Mouse (Mus musculus): Measurements from ENCODE around the gene Arsg. TPM values are rescaled to one million over a fixed set of nuclear protein-coding genes. Genes with fewer than 3 reads are reported as not detected.

Arsg gene
- polyA plus RNA-seq, 1 experiment from 2014 or later, result 2.7 TPM

DNA sequence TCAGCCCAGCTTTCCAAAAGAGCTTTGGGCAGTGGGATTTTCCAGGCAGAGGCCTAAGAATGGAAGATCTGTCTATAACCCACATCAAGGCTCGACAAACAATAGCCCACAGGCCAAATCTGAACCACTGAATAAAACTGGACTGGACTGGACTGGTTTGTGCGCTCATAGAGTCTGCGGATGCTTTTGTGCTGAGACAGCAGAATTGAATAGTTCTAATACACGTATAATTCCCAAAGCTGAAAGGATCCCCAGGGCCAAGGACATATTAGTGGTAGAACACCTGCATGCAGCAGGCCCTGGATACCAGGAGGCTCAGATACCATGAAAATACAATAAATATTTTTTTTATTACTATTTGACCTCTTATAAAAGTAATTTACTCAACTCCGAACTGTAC, 16.9 kb upstream of the Arsg start:
- no peak for ATAC-seq (replicated peaks; ENCODE audit: low FRiP score)
- WGBS, result 89% methylated on average over 5 of the region's 5 CpGs
- no peak overlapping the region for H3K4me3 ChIP-seq (ENCODE audit: low read depth, low read length)

DNA sequence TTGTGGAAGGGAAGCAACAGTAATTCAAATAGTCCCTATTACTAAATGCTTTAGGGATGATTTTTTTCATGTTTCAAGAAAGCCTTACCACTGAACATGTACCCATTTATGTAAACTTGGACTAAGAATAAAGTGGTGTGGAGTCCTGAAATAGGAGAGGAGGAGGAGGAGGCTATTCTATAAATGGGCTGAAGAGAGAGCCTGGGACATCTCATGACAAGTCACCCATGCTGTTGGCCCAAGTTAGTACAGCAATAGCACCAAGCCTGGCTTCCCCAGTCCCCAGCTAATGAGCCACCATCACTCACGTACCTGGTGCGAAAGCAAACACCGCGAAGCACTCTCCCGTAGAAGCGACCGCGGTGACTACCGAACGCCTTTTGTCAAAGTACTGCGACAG, 15.0 kb upstream of the Arsg start:
- H3K4me2 ChIP-seq (ENCODE audit: low read depth, low read length, severe bottlenecking), result no peak overlapping the region
- H3K36me3 ChIP-seq (ENCODE audit: control insufficient read depth, insufficient read depth, low read length), result no peaks in the 10 kb centered on the region; the same call in 1 of the 2 replicates
- H3K27ac ChIP-seq (ENCODE audit: low read depth, low read length), result no peak overlapping the region
- ATAC-seq (replicated peaks; ENCODE audit: low FRiP score) (no peak), DNase-seq (ENCODE audit: low spot score) (no peak)
- H3K9ac ChIP-seq (ENCODE audit: low read length), result no peak overlapping the region
- no peak overlapping the region for H3K4me3 ChIP-seq (ENCODE audit: low read depth, low read length)
- no peaks in the 10 kb centered on the region for H3K9me3 ChIP-seq (ENCODE audit: control insufficient read depth, low read length)
- no peaks in the 10 kb centered on the region for H3K27me3 ChIP-seq (ENCODE audit: control insufficient read depth, insufficient read depth, low read length)
- WGBS, result 97% methylated on average over 11 of the region's 11 CpGs
- H3K4me1 ChIP-seq (replicated peaks; ENCODE audit: control insufficient read depth, insufficient read depth, low read length), result no peaks in the 10 kb centered on the region

More for the DNA sequence above, 16.9 kb upstream of the Arsg start:
- DNase-seq (ENCODE audit: low spot score), result no peak
- H3K4me1 ChIP-seq (replicated peaks; ENCODE audit: control insufficient read depth, insufficient read depth, low read length), result no peaks in the 10 kb centered on the region
- H3K9ac ChIP-seq (ENCODE audit: low read length), result no peak overlapping the region
- H3K27me3 ChIP-seq (ENCODE audit: control insufficient read depth, insufficient read depth, low read length), result no peaks in the 10 kb centered on the region
- no peaks in the 10 kb centered on the region; the same call in 1 of the 2 replicates for H3K36me3 ChIP-seq (ENCODE audit: control insufficient read depth, insufficient read depth, low read length)
- no peak overlapping the region for H3K27ac ChIP-seq (ENCODE audit: low read depth, low read length)
- no peaks in the 10 kb centered on the region for H3K9me3 ChIP-seq (ENCODE audit: control insufficient read depth, low read length)
- H3K4me2 ChIP-seq (ENCODE audit: low read depth, low read length, severe bottlenecking), result no peak overlapping the region

- Histone ChIP-seq H3K36me3 (ENCODE audit: control insufficient read depth, insufficient read depth, low read length) (no peaks in the 10 kb centered on the region), H3K4me3 (ENCODE audit: low read depth, low read length) (no peak overlapping the region), H3K27me3 (ENCODE audit: control insufficient read depth, insufficient read depth, low read length) (no peaks in the 10 kb centered on the region), H3K9ac (ENCODE audit: low read length) (no peak overlapping the region), H3K27ac (ENCODE audit: low read depth, low read length) (no peak overlapping the region), H3K4me1 (replicated peaks; ENCODE audit: control insufficient read depth, insufficient read depth, low read length) (no peaks in the 10 kb centered on the region), H3K9me3 (ENCODE audit: control insufficient read depth, low read length) (no peaks in the 10 kb centered on the region), H3K4me2 (ENCODE audit: low read depth, low read length, severe bottlenecking) (no peak overlapping the region)
- no peak for ATAC-seq (replicated peaks; ENCODE audit: low FRiP score)
- no peak for DNase-seq (ENCODE audit: low spot score)
- WGBS, result 83% methylated on average over 5 of the region's 5 CpGs
These were observed 12.6 kb upstream of the Arsg start for GRCm38 (mm10) chr11:109460586-109460985.

- Histone ChIP-seq H3K4me1 (replicated peaks; ENCODE audit: control insufficient read depth, insufficient read depth, low read length) (no peaks in the 10 kb centered on the region), H3K27me3 (ENCODE audit: control insufficient read depth, insufficient read depth, low read length) (no peaks in the 10 kb centered on the region), H3K36me3 (ENCODE audit: control insufficient read depth, insufficient read depth, low read length) (no peaks in the 10 kb centered on the region), H3K27ac (ENCODE audit: low read depth, low read length) (no peak overlapping the region), H3K4me3 (ENCODE audit: low read depth, low read length) (no peak overlapping the region), H3K4me2 (ENCODE audit: low read depth, low read length, severe bottlenecking) (no peak overlapping the region), H3K9me3 (ENCODE audit: control insufficient read depth, low read length) (no peaks in the 10 kb centered on the region), H3K9ac (ENCODE audit: low read length) (no peak overlapping the region)
- DNase-seq (ENCODE audit: low spot score), result no peak
- ATAC-seq (replicated peaks; ENCODE audit: low FRiP score), result no peak
- WGBS, result 94% methylated on average over 4 of the region's 4 CpGs
These were observed 8.1 kb upstream of the Arsg start for GRCm38 (mm10) chr11:109465068-109465467.

DNA sequence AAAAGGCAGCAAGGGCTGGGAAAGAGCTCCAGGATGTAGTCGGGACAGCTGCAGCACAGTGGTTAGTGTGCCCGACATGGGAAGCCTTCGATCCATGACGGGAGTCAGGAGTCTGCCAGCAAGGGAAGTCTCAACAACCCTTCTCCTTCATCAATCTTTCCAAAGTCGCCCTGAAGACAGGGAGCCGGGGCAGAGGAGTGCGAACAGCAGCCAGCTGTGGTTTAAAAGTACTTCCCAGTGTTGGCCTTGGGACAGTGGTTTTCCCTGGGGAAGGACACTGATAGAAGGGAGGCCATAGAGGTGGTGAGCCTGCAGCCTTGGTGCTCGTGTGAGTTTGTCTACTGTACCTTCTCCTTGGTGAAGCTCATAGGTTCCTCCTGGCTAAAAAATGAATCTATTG, 6.2 kb upstream of the Arsg start:
- Histone ChIP-seq H3K9me3 (ENCODE audit: control insufficient read depth, low read length) (no peaks in the 10 kb centered on the region), H3K9ac (ENCODE audit: low read length) (no peak overlapping the region), H3K4me3 (ENCODE audit: low read depth, low read length) (no peak overlapping the region), H3K27me3 (ENCODE audit: control insufficient read depth, insufficient read depth, low read length) (no peaks in the 10 kb centered on the region), H3K4me2 (ENCODE audit: low read depth, low read length, severe bottlenecking) (no peak overlapping the region), H3K4me1 (replicated peaks; ENCODE audit: control insufficient read depth, insufficient read depth, low read length) (no peaks in the 10 kb centered on the region), H3K36me3 (ENCODE audit: control insufficient read depth, insufficient read depth, low read length) (no peaks in the 10 kb centered on the region), H3K27ac (ENCODE audit: low read depth, low read length) (no peak overlapping the region)
- 88% methylated on average over 8 of the region's 8 CpGs for WGBS
- ATAC-seq (replicated peaks; ENCODE audit: low FRiP score) (no peak), DNase-seq (ENCODE audit: low spot score) (no peak)

DNA sequence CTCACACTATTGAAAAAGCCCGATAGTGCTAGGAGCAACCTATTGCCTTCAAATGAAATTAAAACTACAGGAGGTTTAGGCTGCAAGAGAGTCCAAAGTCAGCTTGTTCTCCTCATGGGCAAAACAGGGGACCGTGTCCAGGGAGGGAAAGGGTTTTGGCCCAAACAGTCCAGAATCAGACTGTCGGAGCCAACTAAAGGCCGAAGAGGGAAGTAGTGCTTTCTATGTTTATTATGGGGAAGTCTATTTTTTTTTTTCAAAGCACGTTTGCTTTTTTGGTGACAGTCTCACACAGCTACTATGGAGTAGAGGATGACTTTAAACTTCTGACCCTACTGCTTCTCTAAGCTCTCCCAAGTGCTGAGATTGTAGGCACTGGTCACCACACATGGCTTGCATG, 5.0 kb upstream of the Arsg start:
- Histone ChIP-seq H3K4me3 (ENCODE audit: low read depth, low read length) (no peak overlapping the region), H3K36me3 (ENCODE audit: control insufficient read depth, insufficient read depth, low read length) (no peaks in the 10 kb centered on the region), H3K4me1 (replicated peaks; ENCODE audit: control insufficient read depth, insufficient read depth, low read length) (no peaks in the 10 kb centered on the region), H3K4me2 (ENCODE audit: low read depth, low read length, severe bottlenecking) (no peak overlapping the region), H3K27ac (ENCODE audit: low read depth, low read length) (no peak overlapping the region), H3K27me3 (ENCODE audit: control insufficient read depth, insufficient read depth, low read length) (no peaks in the 10 kb centered on the region), H3K9ac (ENCODE audit: low read length) (no peak overlapping the region), H3K9me3 (ENCODE audit: control insufficient read depth, low read length) (no peaks in the 10 kb centered on the region)
- ATAC-seq (replicated peaks; ENCODE audit: low FRiP score) (no peak), DNase-seq (ENCODE audit: low spot score) (no peak)
- WGBS, result 93% methylated on average over 5 of the region's 5 CpGs

DNA sequence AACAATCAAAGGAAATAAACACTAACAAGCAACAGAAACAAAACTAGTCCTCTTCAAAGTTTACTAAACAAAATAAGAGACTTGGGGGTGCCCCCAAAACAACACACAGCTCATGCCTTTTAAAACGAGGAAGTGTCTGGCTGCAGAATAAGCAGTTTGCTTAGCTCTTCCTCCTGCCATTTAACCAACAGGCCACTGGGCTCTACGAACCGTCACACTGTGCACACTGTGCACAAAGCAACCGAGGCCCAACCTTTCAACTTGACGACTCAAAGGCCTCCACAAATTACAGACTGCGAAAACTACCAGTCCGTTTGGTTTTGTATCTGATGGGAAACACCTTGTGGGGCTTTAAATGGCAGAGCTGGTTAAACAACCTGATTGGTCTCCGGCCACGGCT, 3.0 kb upstream of the Arsg start:
- H3K9ac ChIP-seq (ENCODE audit: low read length), result no peak overlapping the region
- ATAC-seq (replicated peaks; ENCODE audit: low FRiP score), result no peak
- no peak overlapping the region for H3K4me3 ChIP-seq (ENCODE audit: low read depth, low read length)
- H3K27ac ChIP-seq (ENCODE audit: low read depth, low read length), result no peak overlapping the region
- H3K36me3 ChIP-seq (ENCODE audit: control insufficient read depth, insufficient read depth, low read length), result no peaks in the 10 kb centered on the region
- H3K27me3 ChIP-seq (ENCODE audit: control insufficient read depth, insufficient read depth, low read length), result no peaks in the 10 kb centered on the region
- H3K4me1 ChIP-seq (replicated peaks; ENCODE audit: control insufficient read depth, insufficient read depth, low read length), result no peaks in the 10 kb centered on the region
- no peak overlapping the region for H3K4me2 ChIP-seq (ENCODE audit: low read depth, low read length, severe bottlenecking)
- 78% methylated on average over 9 of the region's 9 CpGs for WGBS
- no peaks in the 10 kb centered on the region for H3K9me3 ChIP-seq (ENCODE audit: control insufficient read depth, low read length)
- DNase-seq (ENCODE audit: low spot score), result no peak

- peak overlapping the region; percentile 94 for H3K4me2 ChIP-seq (ENCODE audit: low read depth, low read length, severe bottlenecking)
- H3K27ac ChIP-seq (ENCODE audit: low read depth, low read length), result no peak overlapping the region
- H3K4me1 ChIP-seq (replicated peaks; ENCODE audit: control insufficient read depth, insufficient read depth, low read length), result peaks cover 6% of the 10 kb centered on the region; the same call in 1 of the 2 replicates
- H3K9ac ChIP-seq (ENCODE audit: low read length), result no peak overlapping the region; the same call in 1 of the 2 replicates
- H3K27me3 ChIP-seq (ENCODE audit: control insufficient read depth, insufficient read depth, low read length), result no peaks in the 10 kb centered on the region
- H3K36me3 ChIP-seq (ENCODE audit: control insufficient read depth, insufficient read depth, low read length), result no peaks in the 10 kb centered on the region
- WGBS, result 29% methylated on average over 15 of the region's 15 CpGs
- ATAC-seq (replicated peaks; ENCODE audit: low FRiP score) (no peak), DNase-seq (ENCODE audit: low spot score) (no peak)
- no peaks in the 10 kb centered on the region for H3K9me3 ChIP-seq (ENCODE audit: control insufficient read depth, low read length)
- H3K4me3 ChIP-seq (ENCODE audit: low read depth, low read length), result peak overlapping the region; percentile 76
These were observed 2.0 kb upstream of the Arsg start for GRCm38 (mm10) chr11:109470921-109471861.
